Mouse (Mus musculus) C2C12 (cell line): ENCODE measurements at regions not wholly inside any gene's neighbourhood (a gene's known extent, or its start where the extent isn't known, plus 50 kb on each side); places are given as distances from the start of the nearest gene placed in this dataset.

Experiments
- CTCF ChIP-seq: IDR thresholded peaks from one replicate; pipeline ENCODE4 v1.5.1; 2011; ENCODE audit not compliant: control insufficient read depth, insufficient read depth, insufficient read length
- FOSL1 ChIP-seq: IDR thresholded peaks from one replicate; pipeline ENCODE4 v1.8.0; 2011; ENCODE audit warnings: mild to moderate bottlenecking, low read length; ENCODE audit not compliant: poor library complexity, insufficient read depth, severe bottlenecking
- MAX ChIP-seq: IDR thresholded peaks from one replicate; pipeline ENCODE4 v1.6.1; 2011; ENCODE audit warnings: mild to moderate bottlenecking, control low read depth
- MYOD1 ChIP-seq: IDR thresholded peaks from one replicate; pipeline ENCODE4 v1.6.1; 2011; ENCODE audit warnings: low read depth; ENCODE audit not compliant: control insufficient read depth, insufficient read length
- MYOG ChIP-seq: IDR thresholded peaks from one replicate; pipeline ENCODE4 v1.6.1; 2011; ENCODE audit not compliant: control insufficient read depth, insufficient read length; ENCODE audit errors: extremely low read depth
- USF1 ChIP-seq: IDR thresholded peaks from one replicate; pipeline ENCODE4 v1.6.1; 2011; ENCODE audit warnings: low read depth, mild to moderate bottlenecking, control low read depth, moderate library complexity

GRCm38 (mm10) chr12:112344285-112344684, 145.0 kb upstream of the A530016L24Rik start:
- TF ChIP-seq MYOD1 (no peak), CTCF (no peak), MYOG (no peak), USF1 (no peak), MAX (no peak), FOSL1 (no peak)
